Mouse (Mus musculus) Patski (cell line): ENCODE measurements around the gene Fam173a. TPM values are rescaled to one million over a fixed set of nuclear protein-coding genes. Genes with fewer than 3 reads are reported as not detected.
"Not testable (repeated sequence)": the region's sequence is repeated elsewhere in the genome, so short reads cannot be mapped to it uniquely, and the experiment has no call there.

Source experiments
- ATAC-seq: fragments of 100-300 bp; one replicate; pipeline ENCODE4 v1.8.0; 2021
- CTCF ChIA-PET: fragments of 350-600 bp; sonication (Branson Sonifier 250); formaldehyde crosslinking; loops from one replicate; lab custom pipeline; 2022; ENCODE audit warnings: inconsistent platforms; lab: Charles Lee
- POLR2A ChIA-PET: fragments of 350-600 bp; sonication (Branson Sonifier 250); formaldehyde crosslinking; loops from one replicate; lab custom pipeline; 2022; ENCODE audit warnings: antibody characterized with exemption, inconsistent platforms; lab: Charles Lee
- DNase-seq: peaks from one replicate; pipeline ENCODE4 v3.0.0-alpha.2; 2011; ENCODE audit warnings: low read depth, low spot score
- H3K27me3 ChIP-seq: fragments of 371-371 bp; one replicate; pipeline ENCODE4 v1.5.1; 2021
- CTCF ChIP-seq: fragments of 100-300 bp; IDR thresholded peaks from one replicate; pipeline ENCODE4 v1.5.1; 2021
- in situ Hi-C: fragments of 300-500 bp; cut with MboI; formaldehyde crosslinking; loops from 3 replicates; pipeline ENCODE4 v1.11.1; 2018; ENCODE audit warnings: low pct_unique_long_range_greater_than_20kb, mixed read lengths
- polyA plus RNA-seq: library from polyadenylated mRNA; unstranded; gene quantifications from one replicate; pipeline ENCODE4 v1.2.3, GENCODE M21; 2021

Gene Fam173a
- polyA plus RNA-seq, 1 experiment from 2014 or later: 73.5 TPM

GRCm38 (mm10) chr17:25744311-25744710 is 48.4 kb downstream of the Fam173a start:
- no peak for ATAC-seq
- no peak for TF ChIP-seq CTCF
- in situ Hi-C loops: no loop called here
- ChIA-PET POLR2A (no interaction called here), CTCF (no interaction called here)
- H3K27me3 ChIP-seq: no peaks in the 10 kb centered on the region
- DNase-seq: no peak

GRCm38 (mm10) chr17:25743831-25744230 is 48.9 kb downstream of the Fam173a start:
- DNase-seq (no peak), ATAC-seq (no peak)
- no peaks in the 10 kb centered on the region for H3K27me3 ChIP-seq
- in situ Hi-C loops: no loop called here
- ChIA-PET POLR2A (no interaction called here), CTCF (no interaction called here)
- no peak for TF ChIP-seq CTCF

GRCm38 (mm10) chr17:25741471-25741870 is 51.2 kb downstream of the Fam173a start:
- H3K27me3 ChIP-seq, ATAC-seq, DNase-seq, in situ Hi-C loops: not testable (repeated sequence)
- POLR2A ChIA-PET: interaction anchor here (0.6 kb wide), 1 partner anchor 11 kb away, joined by 3 read pairs; no protein-coding TSS in a partner anchor
- CTCF ChIA-PET: interaction anchor here (1.1 kb wide), 1 partner anchor 9 kb away, joined by 3 read pairs; no protein-coding TSS in a partner anchor

Other genes with a start within 250 kb of the Fam173a start
- 16.7 TPM for gene Sox8, start 222.2 kb downstream of the Fam173a start, polyA plus RNA-seq
- gene Lmf1, start 213.8 kb downstream of the Fam173a start, polyA plus RNA-seq: 40.2 TPM
- gene Gng13, start 75.7 kb downstream of the Fam173a start, polyA plus RNA-seq: not detected
- gene Chtf18, start 65.5 kb downstream of the Fam173a start, polyA plus RNA-seq: 13.0 TPM
- 18.5 TPM for gene Rpusd1, start 65.2 kb downstream of the Fam173a start, polyA plus RNA-seq
- not detected for gene Mslnl, start 56.9 kb downstream of the Fam173a start, polyA plus RNA-seq
- 0.99 TPM for gene Msln, start 38.5 kb downstream of the Fam173a start, polyA plus RNA-seq
- gene Narfl, start 19.1 kb downstream of the Fam173a start, polyA plus RNA-seq: 44.9 TPM
- gene Haghl, start 7.2 kb downstream of the Fam173a start, polyA plus RNA-seq: 108 TPM
- gene Ccdc78, start 6.3 kb downstream of the Fam173a start, polyA plus RNA-seq: 0.30 TPM
- gene AC134908.4, start 2.8 kb upstream of the Fam173a start, polyA plus RNA-seq: 0.09 TPM
- 39.8 TPM for gene Metrn, start 4.2 kb upstream of the Fam173a start, polyA plus RNA-seq
- gene Fbxl16, start 16.2 kb upstream of the Fam173a start, polyA plus RNA-seq: 4.0 TPM
- gene Wdr24, start 30.7 kb upstream of the Fam173a start, polyA plus RNA-seq: 29.9 TPM
- gene Jmjd8, start 36.0 kb upstream of the Fam173a start, polyA plus RNA-seq: 22.9 TPM
- gene Stub1, start 40.5 kb upstream of the Fam173a start, polyA plus RNA-seq: 188 TPM
- gene Rhbdl1, start 44.4 kb upstream of the Fam173a start, polyA plus RNA-seq: 5.0 TPM
- gene Gm20683, start 48.9 kb upstream of the Fam173a start, polyA plus RNA-seq: 6.0 TPM
- gene Rhot2, start 52.0 kb upstream of the Fam173a start, polyA plus RNA-seq: 96.4 TPM
- gene Wdr90, start 68.6 kb upstream of the Fam173a start, polyA plus RNA-seq: 27.7 TPM
- 57.8 TPM for gene Mcrip2, start 75.9 kb upstream of the Fam173a start, polyA plus RNA-seq
- gene Mettl26, start 82.2 kb upstream of the Fam173a start, polyA plus RNA-seq: 81.4 TPM
- 0.35 TPM for gene Wfikkn1, start 88.0 kb upstream of the Fam173a start, polyA plus RNA-seq
- 20.2 TPM for gene Rab40c, start 126.8 kb upstream of the Fam173a start, polyA plus RNA-seq
- 104 TPM for gene Pigq, start 152.0 kb upstream of the Fam173a start, polyA plus RNA-seq
- gene Nhlrc4, start 152.1 kb upstream of the Fam173a start, polyA plus RNA-seq: 0.05 TPM
- gene A930017K11Rik, start 159.7 kb upstream of the Fam173a start, polyA plus RNA-seq: 0.08 TPM
- 23.7 TPM for gene Capn15, start 192.9 kb upstream of the Fam173a start, polyA plus RNA-seq